Mouse (Mus musculus): ENCODE results near the gene Slc4a11. TPM values are rescaled to one million over a fixed set of nuclear protein-coding genes. Genes with fewer than 3 reads are reported as not detected.

Gene Slc4a11
- polyA plus RNA-seq, 1 experiment from 2014 or later, result 0.58 TPM

GRCm38 (mm10) chr2:130642684-130643369 is 54.5 kb downstream of the Slc4a11 start, which contains the start of gene Lzts3:
Lzts3 (minus strand) TSS chr2:130642803.
- H3K4me2 ChIP-seq, result peak within 1 kb of the TSS; percentile 97
- H3K27me3 ChIP-seq (replicated peaks), result no peaks in the 10 kb centered on the region
- H3K9me3 ChIP-seq, result no peaks in the 10 kb centered on the region
- H3K27ac ChIP-seq, result 0 out of 2 replicates have a peak within 1 kb of the TSS, but pooled peaks have one; percentile 32
- peak within 1 kb of the TSS; percentile 54 for H3K9ac ChIP-seq
- peaks cover 7% of the 10 kb centered on the region; the same call in 1 of the 2 replicates for H3K4me1 ChIP-seq
- ATAC-seq (ENCODE audit: insufficient read depth, low FRiP score, low read depth), result peak; percentile 92
- H3K36me3 ChIP-seq, result no peaks in the 10 kb centered on the region
- 3% methylated on average over 34 of the region's 40 CpGs for WGBS
- H3K4me3 ChIP-seq (replicated peaks), result peak within 1 kb of the TSS; percentile 73

GRCm38 (mm10) chr2:130642197-130642660 is 55.1 kb downstream of the Slc4a11 start:
- no peaks in the 10 kb centered on the region for H3K27me3 ChIP-seq (replicated peaks)
- H3K9ac ChIP-seq, result peak overlapping the region; percentile 54
- H3K4me1 ChIP-seq, result peaks cover 7% of the 10 kb centered on the region; the same call in 1 of the 2 replicates
- WGBS, result under 1% methylated on average over 26 of the region's 27 CpGs
- H3K36me3 ChIP-seq, result no peaks in the 10 kb centered on the region
- H3K4me3 ChIP-seq (replicated peaks), result peak overlapping the region; percentile 73
- H3K9me3 ChIP-seq, result no peaks in the 10 kb centered on the region
- H3K4me2 ChIP-seq, result peak overlapping the region; percentile 97
- ATAC-seq (ENCODE audit: insufficient read depth, low FRiP score, low read depth), result peak; percentile 3; the same call in 1 of the 2 replicates
- H3K27ac ChIP-seq, result 0 out of 2 replicates have a peak overlapping the region, but pooled peaks have one; percentile 32

DNA sequence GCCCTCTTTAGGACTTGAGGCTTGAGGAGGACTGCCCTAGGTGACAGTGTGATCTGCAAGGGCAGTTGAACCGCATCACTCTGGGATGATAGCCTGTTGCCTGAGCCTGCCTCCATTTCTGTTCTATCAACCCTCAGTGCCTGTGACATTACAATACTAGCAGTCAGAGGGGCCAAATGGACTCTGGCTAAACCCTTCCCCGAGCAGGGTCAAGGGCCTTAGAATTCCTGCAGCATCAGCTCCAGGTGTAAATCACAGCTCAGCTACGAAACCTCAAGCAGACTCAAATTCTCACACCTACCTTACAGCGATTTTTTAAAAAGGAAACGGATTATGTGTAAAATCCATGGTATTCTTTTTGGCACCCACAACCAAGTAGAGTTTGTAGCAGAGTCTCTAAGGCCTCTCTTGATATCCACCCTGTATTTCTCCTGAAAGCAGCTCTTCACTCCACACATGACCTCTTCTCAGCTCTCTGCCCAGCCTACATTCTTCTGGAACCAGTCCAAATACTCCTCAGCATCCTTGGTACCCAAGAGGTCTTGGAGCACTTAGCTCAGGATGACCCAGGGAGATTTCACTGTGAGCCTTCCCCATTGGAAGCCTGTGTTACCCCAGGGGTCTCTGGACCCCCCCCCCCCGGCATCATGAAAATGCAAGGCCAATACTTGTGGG is 55.8 kb downstream of the Slc4a11 start:
- H3K27ac ChIP-seq, result no peak overlapping the region
- H3K27me3 ChIP-seq (replicated peaks), result peaks cover 5% of the 10 kb centered on the region; the same call in 1 of the 2 replicates
- peak overlapping the region; percentile 73; the same call in 1 of the 2 replicates for H3K4me3 ChIP-seq (replicated peaks)
- ATAC-seq (ENCODE audit: insufficient read depth, low FRiP score, low read depth), result no peak
- H3K9me3 ChIP-seq, result no peaks in the 10 kb centered on the region
- no peak overlapping the region for H3K9ac ChIP-seq
- H3K36me3 ChIP-seq, result no peaks in the 10 kb centered on the region
- peaks cover 7% of the 10 kb centered on the region; the same call in 1 of the 2 replicates for H3K4me1 ChIP-seq
- H3K4me2 ChIP-seq, result peak overlapping the region; percentile 97
- 48% methylated on average over 6 of the region's 6 CpGs for WGBS

- no peak for ATAC-seq (ENCODE audit: insufficient read depth, low FRiP score, low read depth)
- Histone ChIP-seq H3K4me1 (peaks cover 27% of the 10 kb centered on the region), H3K27me3 (replicated peaks) (peaks cover 18% of the 10 kb centered on the region; the same call in 1 of the 2 replicates), H3K9me3 (no peaks in the 10 kb centered on the region), H3K36me3 (no peaks in the 10 kb centered on the region), H3K9ac (no peak overlapping the region), H3K4me3 (replicated peaks) (no peak overlapping the region), H3K27ac (peak overlapping the region; percentile 85), H3K4me2 (no peak overlapping the region)
- WGBS, result 77% methylated on average over 6 of the region's 6 CpGs
Observed at GRCm38 (mm10) chr2:130639276-130639675, 58.0 kb downstream of the Slc4a11 start.

- peaks cover 22% of the 10 kb centered on the region; the same call in 1 of the 2 replicates for H3K27me3 ChIP-seq (replicated peaks)
- H3K4me3 ChIP-seq (replicated peaks), result peak overlapping the region; percentile 31
- H3K4me2 ChIP-seq, result peak overlapping the region; percentile 46
- H3K9me3 ChIP-seq, result no peaks in the 10 kb centered on the region
- peak; percentile 62 for ATAC-seq (ENCODE audit: insufficient read depth, low FRiP score, low read depth)
- 29% methylated on average over 16 of the region's 16 CpGs for WGBS
- H3K27ac ChIP-seq, result peak overlapping the region; percentile 85
- H3K9ac ChIP-seq, result no peak overlapping the region
- 0 out of 2 replicates have a peak, but pooled peaks cover 3% of the 10 kb centered on the region for H3K36me3 ChIP-seq
- peaks cover 29% of the 10 kb centered on the region for H3K4me1 ChIP-seq
Observed at GRCm38 (mm10) chr2:130638101-130638611, 59.2 kb downstream of the Slc4a11 start.

DNA sequence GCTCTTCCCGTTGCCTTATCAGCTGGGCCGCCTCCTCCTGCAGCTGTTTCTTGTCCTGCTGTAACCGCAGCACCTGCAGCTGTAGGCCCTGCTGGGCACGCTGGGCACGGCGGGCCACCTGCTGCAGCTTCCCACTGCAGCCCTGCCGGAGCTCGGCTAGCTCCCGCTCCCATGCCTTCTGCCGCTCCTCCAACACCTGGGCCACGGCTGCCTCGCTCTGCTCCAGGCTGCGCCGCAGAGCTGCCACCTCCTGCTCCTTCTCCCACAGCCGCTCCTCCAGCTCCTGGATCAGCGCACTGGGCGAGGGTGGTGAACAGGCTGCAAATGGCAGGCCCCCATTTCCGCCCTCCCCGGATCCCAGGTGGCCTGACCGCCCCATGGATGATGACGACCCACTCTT is 61.5 kb downstream of the Slc4a11 start:
- 0 out of 2 replicates have a peak, but pooled peaks cover 3% of the 10 kb centered on the region for H3K36me3 ChIP-seq
- peaks cover 22% of the 10 kb centered on the region for H3K4me1 ChIP-seq
- H3K27me3 ChIP-seq (replicated peaks), result peaks cover 22% of the 10 kb centered on the region; the same call in 1 of the 2 replicates
- WGBS, result 35% methylated on average over 21 of the region's 21 CpGs
- no peak overlapping the region for H3K4me3 ChIP-seq (replicated peaks)
- no peak overlapping the region for H3K9ac ChIP-seq
- no peak overlapping the region; the same call in 1 of the 2 replicates for H3K27ac ChIP-seq
- 0 out of 2 replicates have a peak overlapping the region, but pooled peaks have one; percentile 11 for H3K4me2 ChIP-seq
- H3K9me3 ChIP-seq, result no peaks in the 10 kb centered on the region
- ATAC-seq (ENCODE audit: insufficient read depth, low FRiP score, low read depth), result no peak

GRCm38 (mm10) chr2:130634739-130635411 is 62.4 kb downstream of the Slc4a11 start:
- 10% methylated on average over 38 of the region's 38 CpGs for WGBS
- Histone ChIP-seq H3K4me3 (replicated peaks) (peak overlapping the region; percentile 38), H3K27ac (no peak overlapping the region), H3K4me1 (peaks cover 22% of the 10 kb centered on the region), H3K9me3 (no peaks in the 10 kb centered on the region), H3K9ac (peak overlapping the region; percentile 34), H3K4me2 (peak overlapping the region; percentile 74), H3K27me3 (replicated peaks) (peaks cover 22% of the 10 kb centered on the region; the same call in 1 of the 2 replicates), H3K36me3 (0 out of 2 replicates have a peak, but pooled peaks cover 3% of the 10 kb centered on the region)
- no peak for ATAC-seq (ENCODE audit: insufficient read depth, low FRiP score, low read depth)

Other genes with a start within 250 kb of the Slc4a11 start
- gene Ptpra, start 247.2 kb downstream of the Slc4a11 start, polyA plus RNA-seq (2015; fragmentation: Nextera tagmentation; extraction: Ambion mirVana), result 85.2 and 88.2 TPM in 2 replicates
- gene Mrps26, start 133.8 kb downstream of the Slc4a11 start, polyA plus RNA-seq (2015; fragmentation: Nextera tagmentation; extraction: Ambion mirVana), result 80.8 and 87.4 TPM in 2 replicates
- not detected in 2 replicates for gene Oxt, start 121.3 kb downstream of the Slc4a11 start, polyA plus RNA-seq (2015; fragmentation: Nextera tagmentation; extraction: Ambion mirVana)
- gene Avp, start 115.0 kb downstream of the Slc4a11 start, polyA plus RNA-seq (2015; fragmentation: Nextera tagmentation; extraction: Ambion mirVana), result not detected in 2 replicates
- 13.6 and 15.2 TPM in 2 replicates for gene Fastkd5, start 67.5 kb downstream of the Slc4a11 start, polyA plus RNA-seq (2015; fragmentation: Nextera tagmentation; extraction: Ambion mirVana)
- gene Ubox5, start 67.5 kb downstream of the Slc4a11 start, polyA plus RNA-seq (2015; fragmentation: Nextera tagmentation; extraction: Ambion mirVana), result 10.4 and 11.4 TPM in 2 replicates
- 9.9 and 11.9 TPM in 2 replicates for gene Lzts3, start 54.7 kb downstream of the Slc4a11 start, polyA plus RNA-seq (2015; fragmentation: Nextera tagmentation; extraction: Ambion mirVana)
- gene Ddrgk1, start 32.9 kb downstream of the Slc4a11 start, polyA plus RNA-seq (2015; fragmentation: Nextera tagmentation; extraction: Ambion mirVana), result 70.3 and 71.6 TPM in 2 replicates
- 76.6 and 89.1 TPM in 2 replicates for gene Itpa, start 29.9 kb downstream of the Slc4a11 start, polyA plus RNA-seq (2015; fragmentation: Nextera tagmentation; extraction: Ambion mirVana)
- 29.8 and 31.9 TPM in 2 replicates for gene 4930402H24Rik, start 208.9 kb upstream of the Slc4a11 start, polyA plus RNA-seq (2015; fragmentation: Nextera tagmentation; extraction: Ambion mirVana)
- 5.1 and 6.1 TPM in 2 replicates for gene Atrn, start 209.0 kb upstream of the Slc4a11 start, polyA plus RNA-seq (2015; fragmentation: Nextera tagmentation; extraction: Ambion mirVana)